Mouse (Mus musculus): ENCODE measurements around the gene Hist1h2ae. TPM values are rescaled to one million over a fixed set of nuclear protein-coding genes. Genes with fewer than 3 reads are reported as not detected.

The Hist1h2ae gene
- polyA plus RNA-seq (2014; fragmentation: Illumina TruSeq; extraction: RNeasy Lipid Tissue Mini Kit (QIAGEN cat#74804); ENCODE audit: insufficient read depth, low read depth, low replicate concordance) = not detected

GRCm38 (mm10) chr13:23571022-23571503, at the start of gene Hist1h2ae, which contains the start of gene Hist1h2bg:
TSS of gene Hist1h2ae (minus strand) at chr13:23571220.
TSS of gene Hist1h2bg (plus strand) at chr13:23571396.

DNA sequence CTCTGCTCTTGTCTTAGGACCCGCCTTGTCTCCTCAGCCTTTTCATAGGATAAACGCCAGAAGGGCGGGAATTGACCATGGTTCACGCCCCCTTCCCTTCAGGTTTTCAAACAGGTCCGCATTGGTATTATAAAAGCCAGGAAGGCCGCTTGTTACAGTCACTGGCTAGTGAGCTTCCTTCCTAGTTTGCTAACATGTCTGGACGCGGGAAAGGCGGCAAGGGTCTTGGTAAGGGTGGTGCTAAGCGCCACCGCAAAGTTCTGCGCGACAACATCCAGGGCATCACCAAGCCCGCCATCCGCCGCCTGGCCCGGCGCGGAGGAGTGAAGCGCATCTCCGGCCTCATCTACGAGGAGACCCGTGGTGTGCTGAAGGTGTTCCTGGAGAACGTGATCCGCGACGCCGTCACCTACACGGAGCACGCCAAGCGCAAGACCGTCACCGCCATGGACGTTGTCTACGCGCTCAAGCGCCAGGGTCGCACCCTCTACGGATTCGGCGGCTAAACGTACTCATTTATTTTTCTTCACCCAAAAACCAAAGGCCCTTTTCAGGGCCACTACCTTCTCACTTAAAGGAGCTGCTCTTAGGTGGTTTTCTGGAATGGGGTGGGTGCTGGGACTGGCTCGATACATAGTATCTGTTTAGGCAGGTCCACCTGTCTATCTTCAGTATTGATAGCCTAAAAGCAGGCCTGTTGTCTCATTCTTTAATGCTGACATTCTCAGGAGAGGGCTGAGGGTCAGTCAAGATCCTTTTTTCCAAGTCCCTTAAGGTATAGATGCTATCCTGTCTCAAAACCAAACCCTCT, 10.6 kb upstream of the Hist1h2ae start, which contains the start of gene Hist1h4d:
TSS of gene Hist1h4d (plus strand) at position 191 of the 811 bp plus-strand sequence.

GRCm38 (mm10) chr13:23575271-23575851, 4.3 kb upstream of the Hist1h2ae start, which contains the start of gene Hist1h3d:
TSS of gene Hist1h3d (plus strand) at chr13:23575763.

DNA sequence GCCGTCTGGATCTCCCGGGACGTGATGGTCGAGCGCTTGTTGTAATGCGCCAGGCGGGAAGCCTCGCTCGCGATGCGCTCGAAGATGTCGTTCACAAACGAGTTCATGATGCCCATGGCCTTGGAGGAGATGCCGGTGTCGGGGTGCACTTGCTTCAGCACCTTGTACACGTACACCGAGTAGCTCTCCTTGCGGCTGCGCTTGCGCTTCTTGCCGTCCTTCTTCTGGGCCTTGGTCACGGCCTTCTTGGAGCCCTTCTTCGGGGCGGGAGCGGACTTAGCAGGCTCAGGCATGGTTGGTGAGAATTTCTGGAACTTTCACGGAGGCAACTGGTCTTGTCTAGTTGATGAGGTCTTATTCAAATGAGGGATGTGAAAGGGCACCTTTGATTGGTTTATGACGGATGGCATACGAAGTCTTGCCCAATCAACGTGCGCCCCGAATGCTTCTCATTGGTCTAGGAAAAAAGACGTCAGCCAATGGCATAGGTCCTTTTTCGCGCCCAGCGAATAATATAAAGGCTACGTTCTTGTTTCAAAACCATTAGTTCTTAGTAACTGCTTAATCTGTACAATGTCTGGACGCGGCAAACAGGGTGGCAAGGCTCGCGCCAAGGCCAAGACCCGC, 3.0 kb upstream of the Hist1h2ae start, which contains the start of the genes Hist1h2bf and Hist1h2ad:
TSS of gene Hist1h2bf (minus strand) at position 299 of the 627 bp plus-strand sequence.
TSS of gene Hist1h2ad (plus strand) at position 484 of the 627 bp plus-strand sequence.

GRCm38 (mm10) chr13:23561883-23562659, 8.9 kb downstream of the Hist1h2ae start, which contains the start of gene Hist1h3e:
TSS of gene Hist1h3e (minus strand) at chr13:23562369.

GRCm38 (mm10) chr13:23552962-23553361, 18.1 kb downstream of the Hist1h2ae start, which contains the start of gene Hist1h1d:
TSS of gene Hist1h1d (plus strand) at chr13:23553262.

DNA sequence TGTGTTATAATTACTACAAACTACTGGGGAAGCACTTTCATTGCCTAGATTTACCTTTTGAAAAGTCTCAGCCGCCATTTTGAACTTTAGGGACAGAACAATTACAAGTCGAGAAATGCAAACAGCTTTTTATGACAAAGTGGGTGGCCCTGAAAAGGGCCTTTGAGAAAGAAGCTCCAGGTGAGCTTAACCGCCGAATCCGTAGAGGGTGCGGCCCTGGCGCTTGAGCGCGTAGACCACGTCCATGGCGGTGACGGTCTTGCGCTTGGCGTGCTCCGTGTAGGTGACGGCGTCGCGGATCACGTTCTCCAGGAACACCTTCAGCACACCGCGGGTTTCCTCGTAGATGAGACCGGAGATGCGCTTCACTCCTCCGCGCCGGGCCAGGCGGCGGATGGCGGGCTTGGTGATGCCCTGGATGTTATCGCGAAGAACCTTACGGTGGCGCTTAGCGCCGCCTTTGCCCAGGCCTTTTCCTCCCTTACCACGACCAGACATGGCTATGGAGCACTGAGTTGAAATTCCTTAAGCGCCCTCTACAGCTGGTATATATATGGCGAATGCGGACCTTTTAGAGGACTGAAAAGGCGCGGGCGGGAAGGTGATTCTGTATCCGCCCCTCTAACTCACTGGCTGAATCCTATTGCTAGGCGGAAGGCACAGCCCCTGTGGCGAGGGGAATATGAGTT, 19.7 kb downstream of the Hist1h2ae start, which contains the start of gene Hist1h4f:
TSS of gene Hist1h4f (minus strand) at position 503 of the 689 bp plus-strand sequence.

GRCm38 (mm10) chr13:23543965-23544786, 26.8 kb downstream of the Hist1h2ae start, which contains the start of gene Hist1h3f:
TSS of gene Hist1h3f (plus strand) at chr13:23544052.

DNA sequence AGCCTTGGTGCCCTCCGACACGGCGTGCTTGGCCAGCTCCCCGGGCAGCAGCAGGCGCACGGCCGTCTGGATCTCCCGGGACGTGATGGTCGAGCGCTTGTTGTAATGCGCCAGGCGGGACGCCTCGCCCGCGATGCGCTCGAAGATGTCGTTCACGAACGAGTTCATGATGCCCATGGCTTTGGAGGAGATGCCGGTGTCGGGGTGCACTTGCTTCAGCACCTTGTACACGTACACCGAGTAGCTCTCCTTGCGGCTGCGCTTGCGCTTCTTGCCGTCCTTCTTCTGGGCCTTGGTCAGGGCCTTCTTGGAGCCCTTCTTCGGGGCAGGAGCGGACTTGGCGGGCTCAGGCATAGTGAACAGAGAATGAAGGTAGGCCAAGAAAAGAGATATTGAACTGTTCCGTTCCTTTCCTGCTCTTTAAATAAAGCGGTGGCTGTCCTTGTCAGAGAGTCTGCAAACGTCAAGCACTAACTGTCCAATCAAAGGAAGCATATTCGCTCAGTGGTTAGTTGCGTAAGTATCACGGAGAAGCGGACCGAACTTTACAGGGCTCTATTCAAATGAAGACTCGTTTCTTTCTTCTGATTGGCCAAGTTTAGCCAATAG, 27.9 kb downstream of the Hist1h2ae start, which contains the start of gene Hist1h2bh:
TSS of gene Hist1h2bh (minus strand) at position 394 of the 609 bp plus-strand sequence.

DNA sequence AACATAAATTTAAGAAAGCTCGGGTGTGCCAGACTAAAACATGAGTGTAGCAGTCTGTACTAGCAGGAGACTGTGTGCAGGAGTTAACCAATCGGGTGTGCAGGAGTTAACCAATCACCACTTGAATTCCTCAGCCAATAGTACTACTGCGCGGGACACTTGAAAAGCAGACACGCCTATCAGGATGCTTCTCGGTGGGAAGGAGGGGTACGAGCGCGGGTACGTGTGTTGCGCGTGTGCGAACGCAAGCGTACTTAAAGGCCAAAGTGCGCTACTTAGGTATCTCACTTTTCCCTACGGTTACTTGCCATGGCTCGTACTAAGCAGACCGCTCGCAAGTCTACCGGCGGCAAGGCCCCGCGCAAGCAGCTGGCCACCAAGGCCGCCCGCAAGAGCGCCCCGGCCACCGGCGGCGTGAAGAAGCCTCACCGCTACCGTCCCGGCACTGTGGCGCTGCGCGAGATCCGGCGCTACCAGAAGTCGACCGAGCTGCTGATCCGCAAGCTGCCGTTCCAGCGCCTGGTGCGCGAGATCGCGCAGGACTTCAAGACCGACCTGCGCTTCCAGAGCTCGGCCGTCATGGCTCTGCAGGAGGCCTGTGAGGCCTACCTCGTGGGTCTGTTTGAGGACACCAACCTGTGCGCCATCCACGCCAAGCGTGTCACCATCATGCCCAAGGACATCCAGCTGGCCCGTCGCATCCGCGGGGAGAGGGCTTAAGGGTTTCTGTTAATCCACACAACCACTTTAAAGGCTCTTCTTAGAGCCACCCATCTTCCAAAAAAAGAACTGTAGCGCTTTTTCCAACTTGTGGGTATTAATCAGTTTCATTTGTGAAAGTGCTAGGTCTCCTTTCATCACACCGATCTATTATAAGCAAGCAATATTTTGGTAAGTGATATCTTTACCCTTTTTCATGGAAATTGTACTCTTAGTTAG, 35.6 kb downstream of the Hist1h2ae start, which contains the start of gene Hist1h3g:
TSS of gene Hist1h3g (plus strand) at position 286 of the 939 bp plus-strand sequence.

DNA sequence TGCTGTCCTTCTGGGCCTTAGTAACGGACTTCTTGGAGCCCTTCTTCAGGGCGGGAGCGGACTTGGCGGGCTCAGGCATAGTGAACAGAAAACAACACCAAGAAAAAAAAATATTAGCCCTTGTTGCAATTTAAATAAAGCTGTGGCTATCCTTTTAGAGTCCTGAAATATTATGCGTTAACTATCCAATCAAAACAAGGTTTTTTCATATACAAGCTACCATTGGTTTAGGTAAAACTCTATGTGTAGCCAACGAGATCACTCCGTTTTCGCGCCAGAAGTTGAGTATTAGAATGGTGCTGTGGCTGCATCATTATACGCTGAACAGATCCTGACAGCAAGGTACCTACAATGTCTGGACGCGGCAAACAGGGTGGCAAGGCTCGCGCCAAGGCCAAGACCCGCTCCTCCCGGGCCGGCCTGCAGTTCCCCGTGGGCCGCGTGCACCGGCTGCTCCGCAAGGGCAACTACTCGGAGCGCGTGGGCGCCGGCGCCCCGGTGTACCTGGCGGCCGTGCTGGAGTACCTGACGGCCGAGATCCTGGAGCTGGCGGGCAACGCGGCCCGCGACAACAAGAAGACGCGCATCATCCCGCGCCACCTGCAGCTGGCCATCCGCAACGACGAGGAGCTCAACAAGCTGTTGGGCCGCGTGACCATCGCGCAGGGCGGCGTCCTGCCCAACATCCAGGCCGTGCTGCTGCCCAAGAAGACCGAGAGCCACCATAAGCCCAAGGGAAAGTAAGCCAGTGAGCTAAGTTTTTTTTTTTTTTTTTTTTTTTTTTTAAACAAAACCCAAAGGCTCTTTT, 37.3 kb downstream of the Hist1h2ae start, which contains the start of gene Hist1h2af:
TSS of gene Hist1h2af (plus strand) at position 347 of the 808 bp plus-strand sequence.

GRCm38 (mm10) chr13:23530901-23531875, 39.8 kb downstream of the Hist1h2ae start, which contains the start of gene Hist1h4h:
TSS of gene Hist1h4h (plus strand) at chr13:23531050.

